Mouse (Mus musculus): ENCODE results near the gene Gm21905. TPM values are rescaled to one million over a fixed set of nuclear protein-coding genes. Genes with fewer than 3 reads are reported as not detected.

Gene Gm21905
- total and polyA plus RNA-seq, 2 experiments from 2014 or later, result not detected

- Histone ChIP-seq H3K9ac (replicated peaks; ENCODE audit: low read depth, low read length) (no peak overlapping the region), H3K4me3 (ENCODE audit: low read depth, low read length) (no peak overlapping the region), H3K4me2 (ENCODE audit: low read depth, low read length) (no peak overlapping the region), H3K36me3 (replicated peaks; ENCODE audit: control insufficient read depth, insufficient read depth, low read length) (no peaks in the 10 kb centered on the region), H3K27me3 (ENCODE audit: control insufficient read depth, insufficient read depth, low read length) (no peaks in the 10 kb centered on the region), H3K27ac (ENCODE audit: low read depth) (no peak overlapping the region), H3K9me3 (replicated peaks; ENCODE audit: control insufficient read depth, low read length) (no peaks in the 10 kb centered on the region), H3K4me1 (ENCODE audit: control insufficient read depth, insufficient read depth) (no peaks in the 10 kb centered on the region)
- TF ChIP-seq CTCF (IDR thresholded peaks at IDR 0.05; ENCODE audit: low read depth) (no peak), EP300 (IDR thresholded peaks at IDR 0.05; ENCODE audit: low read depth) (no peak)
- 77% methylated on average over 7 of the region's 7 CpGs for WGBS
- DNase-seq (ENCODE audit: low spot score) (no peak), ATAC-seq (ENCODE audit: insufficient read depth, low read depth) (no peak)
These were observed 9.3 kb upstream of the Gm21905 start for GRCm38 (mm10) chr5:67955486-67955885.

- Histone ChIP-seq H3K27me3 (ENCODE audit: control insufficient read depth, insufficient read depth, low read length) (no peaks in the 10 kb centered on the region), H3K27ac (ENCODE audit: low read depth) (no peak overlapping the region), H3K9ac (replicated peaks; ENCODE audit: low read depth, low read length) (no peak overlapping the region), H3K4me1 (ENCODE audit: control insufficient read depth, insufficient read depth) (no peaks in the 10 kb centered on the region), H3K4me3 (ENCODE audit: low read depth, low read length) (no peak overlapping the region), H3K9me3 (replicated peaks; ENCODE audit: control insufficient read depth, low read length) (no peaks in the 10 kb centered on the region), H3K36me3 (replicated peaks; ENCODE audit: control insufficient read depth, insufficient read depth, low read length) (no peaks in the 10 kb centered on the region), H3K4me2 (ENCODE audit: low read depth, low read length) (no peak overlapping the region)
- TF ChIP-seq CTCF (IDR thresholded peaks at IDR 0.05; ENCODE audit: low read depth) (no peak), EP300 (IDR thresholded peaks at IDR 0.05; ENCODE audit: low read depth) (no peak)
- no peak for ATAC-seq (ENCODE audit: insufficient read depth, low read depth)
- DNase-seq (ENCODE audit: low spot score), result no peak
- WGBS, result 59% methylated on average over 4 of the region's 4 CpGs
These were observed 7.9 kb upstream of the Gm21905 start for GRCm38 (mm10) chr5:67954097-67954496.

- H3K9ac ChIP-seq (replicated peaks; ENCODE audit: low read depth, low read length), result no peak overlapping the region
- no peaks in the 10 kb centered on the region for H3K9me3 ChIP-seq (replicated peaks; ENCODE audit: control insufficient read depth, low read length)
- no peaks in the 10 kb centered on the region for H3K36me3 ChIP-seq (replicated peaks; ENCODE audit: control insufficient read depth, insufficient read depth, low read length)
- no peak overlapping the region for H3K4me3 ChIP-seq (ENCODE audit: low read depth, low read length)
- H3K4me1 ChIP-seq (ENCODE audit: control insufficient read depth, insufficient read depth), result no peaks in the 10 kb centered on the region
- no peak overlapping the region for H3K27ac ChIP-seq (ENCODE audit: low read depth)
- no peak for DNase-seq (ENCODE audit: low spot score)
- no peak for ATAC-seq (ENCODE audit: insufficient read depth, low read depth)
- 84% methylated on average over 5 of the region's 5 CpGs for WGBS
- H3K27me3 ChIP-seq (ENCODE audit: control insufficient read depth, insufficient read depth, low read length), result no peaks in the 10 kb centered on the region
- no peak overlapping the region for H3K4me2 ChIP-seq (ENCODE audit: low read depth, low read length)
- TF ChIP-seq EP300 (IDR thresholded peaks at IDR 0.05; ENCODE audit: low read depth) (no peak), CTCF (IDR thresholded peaks at IDR 0.05; ENCODE audit: low read depth) (no peak)
These were observed 1.9 kb upstream of the Gm21905 start for GRCm38 (mm10) chr5:67948074-67948473.

GRCm38 (mm10) chr5:67947006-67947405 lies 785 bp upstream of the Gm21905 start:
- DNase-seq (ENCODE audit: low spot score) (no peak), ATAC-seq (ENCODE audit: insufficient read depth, low read depth) (no peak)
- Histone ChIP-seq H3K27me3 (ENCODE audit: control insufficient read depth, insufficient read depth, low read length) (no peaks in the 10 kb centered on the region), H3K4me2 (ENCODE audit: low read depth, low read length) (no peak overlapping the region), H3K4me3 (ENCODE audit: low read depth, low read length) (no peak overlapping the region), H3K9ac (replicated peaks; ENCODE audit: low read depth, low read length) (no peak overlapping the region), H3K27ac (ENCODE audit: low read depth) (no peak overlapping the region), H3K9me3 (replicated peaks; ENCODE audit: control insufficient read depth, low read length) (no peaks in the 10 kb centered on the region), H3K4me1 (ENCODE audit: control insufficient read depth, insufficient read depth) (no peaks in the 10 kb centered on the region), H3K36me3 (replicated peaks; ENCODE audit: control insufficient read depth, insufficient read depth, low read length) (no peaks in the 10 kb centered on the region)
- TF ChIP-seq EP300 (IDR thresholded peaks at IDR 0.05; ENCODE audit: low read depth) (no peak), CTCF (IDR thresholded peaks at IDR 0.05; ENCODE audit: low read depth) (no peak)

- Histone ChIP-seq H3K36me3 (replicated peaks; ENCODE audit: control insufficient read depth, insufficient read depth, low read length) (no peaks in the 10 kb centered on the region), H3K9ac (replicated peaks; ENCODE audit: low read depth, low read length) (no peak overlapping the region), H3K27me3 (ENCODE audit: control insufficient read depth, insufficient read depth, low read length) (no peaks in the 10 kb centered on the region), H3K9me3 (replicated peaks; ENCODE audit: control insufficient read depth, low read length) (no peaks in the 10 kb centered on the region), H3K4me2 (ENCODE audit: low read depth, low read length) (no peak overlapping the region), H3K4me3 (ENCODE audit: low read depth, low read length) (no peak overlapping the region), H3K27ac (ENCODE audit: low read depth) (no peak overlapping the region), H3K4me1 (ENCODE audit: control insufficient read depth, insufficient read depth) (no peaks in the 10 kb centered on the region)
- no peak for TF ChIP-seq EP300 (IDR thresholded peaks at IDR 0.05; ENCODE audit: low read depth)
- no peak for TF ChIP-seq CTCF (IDR thresholded peaks at IDR 0.05; ENCODE audit: low read depth)
- no peak for ATAC-seq (ENCODE audit: insufficient read depth, low read depth)
- no peak for DNase-seq (ENCODE audit: low spot score)
- WGBS, result 72% methylated on average over 1 of the region's 1 CpGs
These were observed 2.0 kb downstream of the Gm21905 start for GRCm38 (mm10) chr5:67944074-67944785.

- no peak overlapping the region for H3K4me2 ChIP-seq (ENCODE audit: low read depth, low read length)
- DNase-seq (ENCODE audit: low spot score), result peak; percentile 17
- H3K27ac ChIP-seq (ENCODE audit: low read depth), result no peak overlapping the region
- no peaks in the 10 kb centered on the region for H3K27me3 ChIP-seq (ENCODE audit: control insufficient read depth, insufficient read depth, low read length)
- WGBS, result 19% methylated on average over 2 of the region's 2 CpGs
- no peaks in the 10 kb centered on the region for H3K4me1 ChIP-seq (ENCODE audit: control insufficient read depth, insufficient read depth)
- H3K4me3 ChIP-seq (ENCODE audit: low read depth, low read length), result no peak overlapping the region
- H3K9ac ChIP-seq (replicated peaks; ENCODE audit: low read depth, low read length), result no peak overlapping the region
- ATAC-seq (ENCODE audit: insufficient read depth, low read depth), result no peak
- no peaks in the 10 kb centered on the region for H3K36me3 ChIP-seq (replicated peaks; ENCODE audit: control insufficient read depth, insufficient read depth, low read length)
- H3K9me3 ChIP-seq (replicated peaks; ENCODE audit: control insufficient read depth, low read length), result no peaks in the 10 kb centered on the region
- TF ChIP-seq CTCF (IDR thresholded peaks at IDR 0.05; ENCODE audit: low read depth) (no peak), EP300 (IDR thresholded peaks at IDR 0.05; ENCODE audit: low read depth) (0 out of 2 replicates have a peak, but pooled peaks have one; percentile 24)
These were observed 3.0 kb downstream of the Gm21905 start for GRCm38 (mm10) chr5:67943199-67943598.

Measured in heart, postnatal 0 days (tissue).